Mouse (Mus musculus): ENCODE results near the gene Srd5a1.

DNA sequence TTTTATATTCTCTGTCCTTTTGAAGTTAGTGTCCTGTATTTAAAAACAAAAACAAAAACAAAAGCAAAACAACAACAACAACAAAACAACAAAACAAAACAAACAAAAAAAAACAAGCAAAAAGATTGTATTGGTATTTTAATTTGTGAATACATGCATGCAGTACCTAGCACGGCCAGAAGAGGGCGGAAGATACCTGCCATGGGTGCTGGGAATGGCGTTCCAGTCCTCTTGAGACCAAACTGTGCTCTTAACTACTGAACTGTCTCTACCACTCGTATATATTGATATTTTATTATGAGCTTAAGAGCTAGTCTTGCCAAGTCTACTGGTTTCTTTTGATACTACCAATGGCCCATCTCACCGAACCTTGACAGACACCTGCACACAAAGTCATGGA, 58.2 kb downstream of the Srd5a1 start:
- TF ChIP-seq CTCF (IDR thresholded peaks at IDR 0.05; ENCODE audit: control insufficient read depth, insufficient read depth, insufficient read length) (no peak), MYOG (IDR thresholded peaks at IDR 0.05; ENCODE audit: control insufficient read depth, extremely low read depth, insufficient read length) (no peak)
